Mouse (Mus musculus) forelimb bud, embryonic 11.5 days (tissue): Measurements from ENCODE around the gene Baz2b.
"Not testable (repeated sequence)": the region's sequence is repeated elsewhere in the genome, so short reads cannot be mapped to it uniquely, and the experiment has no call there.

Experiments used
- DNase-seq: peaks from one replicate; pipeline ENCODE4 v3.0.0-alpha.2; 2012; ENCODE audit warnings: low read depth, low spot score

Baz2b gene

DNA sequence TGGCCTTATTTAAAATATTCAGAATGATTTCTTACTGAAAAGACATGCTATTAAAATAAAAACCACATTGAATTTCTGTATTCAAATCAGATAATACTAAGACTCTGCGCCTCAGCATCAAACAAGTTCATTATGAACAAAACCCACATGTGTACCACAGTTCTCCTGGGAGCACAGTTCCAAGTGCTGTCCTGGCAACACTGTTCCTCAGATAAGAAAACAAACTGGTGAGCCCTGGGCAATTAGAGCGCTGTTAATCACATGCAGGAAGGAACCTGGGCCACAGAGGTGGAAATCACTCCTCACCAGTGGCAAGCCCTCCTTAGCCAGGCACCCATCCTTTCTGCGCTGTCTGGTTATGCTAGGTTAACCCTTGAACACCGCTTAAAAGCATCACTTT lies 332.3 kb downstream of the Baz2b start:
- DNase-seq: no peak

DNA sequence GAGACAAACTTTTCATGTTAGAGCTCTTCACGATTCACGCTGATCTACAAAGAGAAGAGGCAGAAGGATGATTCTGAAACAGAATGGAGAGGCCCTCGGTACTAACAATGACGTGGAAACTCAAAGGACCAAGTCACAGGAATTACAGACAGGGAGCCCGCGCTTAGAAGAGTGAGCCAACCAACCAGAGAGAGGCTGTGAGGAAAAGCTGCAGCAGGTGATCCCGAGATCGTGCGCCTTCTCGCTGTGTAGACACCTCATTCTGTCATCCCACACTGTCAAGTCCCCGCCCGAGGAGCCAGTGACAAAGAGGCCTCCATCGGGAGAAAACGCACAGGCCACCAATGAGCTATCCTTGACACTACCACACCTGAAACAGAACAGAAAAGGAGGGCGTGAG lies 333.2 kb downstream of the Baz2b start:
- no peak for DNase-seq

DNA sequence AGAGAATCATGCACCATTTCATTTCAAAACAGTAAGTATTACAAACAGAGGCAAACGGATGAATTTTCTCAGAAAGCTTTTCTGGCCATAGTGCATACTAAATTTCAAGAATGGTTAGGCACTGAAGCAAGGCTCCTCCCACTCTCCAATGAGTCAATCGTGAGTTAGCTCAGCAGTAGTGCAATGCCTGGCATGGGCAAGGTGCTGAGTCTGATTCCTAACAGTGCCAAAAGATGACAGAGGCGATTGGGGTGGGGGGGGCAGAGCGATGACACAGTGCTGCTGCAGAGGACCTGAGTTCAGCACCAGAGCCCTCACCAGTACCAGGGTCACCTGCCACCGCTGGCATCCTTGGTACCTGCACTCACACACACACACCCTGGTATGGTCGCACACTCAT lies 339.1 kb downstream of the Baz2b start:
- no peak for DNase-seq

DNA sequence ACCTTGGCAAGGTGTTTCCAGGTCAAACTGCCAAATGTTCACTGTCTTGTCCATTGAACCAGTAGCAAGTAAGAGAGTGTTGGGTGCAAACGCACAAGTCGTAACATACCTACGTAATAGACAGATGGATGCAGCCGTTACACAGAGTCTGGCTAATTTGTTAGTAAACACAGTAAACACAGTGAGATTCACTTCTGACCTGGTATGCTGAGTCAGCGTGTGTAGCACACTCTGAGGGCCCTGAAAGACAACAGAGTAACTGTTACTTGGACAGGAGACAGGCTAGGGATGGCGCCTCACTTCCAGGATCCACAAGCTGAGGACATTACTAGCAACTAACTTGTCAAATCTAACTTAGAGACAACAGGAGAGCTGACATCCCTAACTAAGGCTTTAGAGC lies 347.0 kb downstream of the Baz2b start:
- no peak for DNase-seq

DNA sequence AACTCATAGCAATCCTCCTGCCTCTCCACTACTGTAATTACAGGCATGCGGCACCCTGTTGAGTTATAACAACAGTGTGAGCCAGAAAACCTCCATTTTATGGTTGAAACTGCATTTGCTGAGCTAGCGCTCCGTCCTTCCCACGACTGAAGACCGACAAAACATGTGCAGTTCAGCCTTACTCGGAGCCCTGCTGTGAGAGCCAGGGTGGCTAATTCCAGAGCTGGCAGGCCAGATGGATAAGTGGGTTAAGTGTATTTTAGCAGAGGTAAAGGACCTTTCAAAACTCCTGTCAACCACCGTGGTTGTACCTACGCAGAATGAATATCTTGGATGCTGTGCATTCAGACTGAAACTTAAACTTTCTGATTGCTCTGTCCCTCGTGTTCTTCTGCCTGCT lies 355.3 kb downstream of the Baz2b start:
- DNase-seq: no peak

DNA sequence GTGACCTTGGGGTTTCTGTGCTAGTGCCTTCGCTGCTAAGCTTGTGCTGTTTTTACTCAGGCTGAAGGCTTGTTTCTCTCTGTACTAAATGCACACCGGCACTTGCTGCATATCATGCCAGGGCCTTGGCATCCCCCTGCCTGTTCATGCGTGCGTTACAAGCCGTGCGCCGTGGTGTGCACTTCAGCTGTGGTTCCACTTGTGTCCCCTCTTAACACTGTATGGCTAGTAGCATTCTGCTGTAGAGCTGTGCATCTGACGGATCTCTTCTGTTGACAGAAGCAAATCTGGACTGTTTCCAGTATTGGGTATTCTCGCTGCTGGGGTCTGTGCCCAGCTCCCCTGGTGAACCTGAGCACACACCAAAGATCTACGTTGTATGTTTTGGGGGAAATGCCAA lies 356.1 kb downstream of the Baz2b start:
- DNase-seq: no peak

DNA sequence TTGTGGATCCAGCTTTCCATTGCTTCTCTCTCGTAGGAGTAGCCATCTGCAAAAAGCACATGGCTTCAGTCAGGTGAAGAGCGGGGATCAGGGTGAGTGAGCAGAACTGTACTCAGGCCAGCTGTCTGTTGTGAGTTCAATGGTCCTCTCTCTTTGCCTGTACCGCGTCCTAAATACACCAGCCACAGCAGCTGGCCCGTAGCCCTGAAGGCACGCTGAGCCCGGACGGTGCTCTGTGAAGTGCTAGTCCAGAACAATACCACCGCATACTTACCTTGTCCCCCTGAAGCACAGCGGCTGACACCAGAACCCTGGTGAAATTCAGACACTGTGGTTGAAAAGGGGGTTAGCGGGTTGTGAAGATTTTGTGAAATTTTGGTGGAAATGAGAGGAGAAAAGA lies 356.7 kb downstream of the Baz2b start:
- DNase-seq: no peak

DNA sequence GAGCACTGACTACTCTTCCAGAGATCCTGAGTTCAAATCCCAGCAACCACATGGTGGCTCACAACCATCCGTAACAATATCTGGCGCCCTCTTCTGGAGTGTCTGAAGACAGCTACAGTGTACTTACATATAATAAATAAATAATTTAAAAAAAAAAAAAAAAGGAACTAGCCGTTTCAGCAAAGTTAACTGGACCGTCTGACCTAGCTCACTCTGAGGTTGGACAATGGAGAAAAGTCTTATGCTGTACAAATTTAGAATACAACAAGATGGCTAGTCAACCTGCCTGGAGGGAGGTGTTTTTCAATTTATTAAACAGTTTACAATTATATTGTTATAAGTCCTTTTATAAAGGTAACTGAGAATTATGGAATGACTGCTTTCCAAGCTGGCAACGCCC lies 357.8 kb downstream of the Baz2b start:
- DNase-seq: not testable (repeated sequence)
